Mouse (Mus musculus): ENCODE data around the gene Tbc1d15. TPM values are rescaled to one million over a fixed set of nuclear protein-coding genes. Genes with fewer than 3 reads are reported as not detected.

The Tbc1d15 gene
- total RNA-seq, 2 experiments from 2014 or later: 51.4 to 51.9 TPM

DNA sequence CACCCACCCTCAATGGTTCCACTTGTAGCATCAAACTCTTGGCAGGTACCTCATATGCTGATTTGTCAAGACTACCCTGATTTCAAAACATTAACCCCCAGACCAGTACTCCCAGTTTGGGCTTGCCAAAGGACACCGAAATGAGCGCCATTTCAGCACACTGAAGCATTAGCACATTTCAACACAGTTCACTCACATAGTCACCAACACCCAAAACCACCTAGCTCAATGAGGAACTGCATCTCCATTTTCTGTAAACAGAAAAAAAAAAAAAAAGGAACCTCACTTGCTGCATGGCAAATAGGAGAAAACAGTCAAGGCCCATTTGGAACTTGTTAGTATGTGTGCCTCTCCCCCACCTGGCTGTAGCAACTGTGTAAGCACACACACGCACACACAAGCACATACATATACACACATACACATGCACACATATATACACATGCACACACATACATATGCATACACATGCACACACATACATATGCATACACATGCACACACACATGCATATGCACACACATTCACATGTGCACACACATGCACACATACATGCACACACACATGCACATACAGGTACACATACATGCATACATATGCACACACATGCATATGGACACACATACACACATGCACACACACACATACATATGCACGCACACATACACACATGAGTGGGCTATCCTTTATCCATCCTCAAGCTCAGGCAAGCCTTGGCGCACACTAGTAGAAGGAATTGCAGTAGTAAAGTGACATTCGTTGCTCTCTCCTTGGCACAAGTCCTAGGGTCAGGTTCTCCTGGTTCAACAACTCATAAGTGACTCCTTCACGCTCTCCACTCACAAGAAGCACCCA is 80.5 kb downstream of the Tbc1d15 start:
- DNase-seq: no peak
- intact Hi-C loops (cut with DNase I): no loop called here

DNA sequence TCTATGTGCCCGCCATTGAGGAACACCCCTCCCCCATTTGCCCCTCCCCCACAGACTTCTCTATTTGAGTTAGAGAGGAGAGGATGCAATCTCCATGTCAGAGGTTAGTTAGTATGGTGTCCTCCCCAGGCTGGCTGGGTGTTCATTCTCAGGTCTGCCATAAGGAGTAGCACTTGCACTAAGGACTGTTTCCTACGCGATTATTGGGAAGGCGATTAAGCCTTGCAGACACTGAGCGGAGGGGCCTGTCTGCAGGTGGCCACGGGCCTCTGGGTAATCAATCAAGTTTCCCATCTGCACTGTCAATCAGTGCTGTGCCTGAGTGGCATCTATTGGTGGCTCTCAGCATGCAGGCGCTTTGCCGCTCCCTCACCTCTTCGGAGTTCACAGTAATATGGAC is 81.9 kb downstream of the Tbc1d15 start:
- intact Hi-C loops (cut with DNase I): no loop called here

DNA sequence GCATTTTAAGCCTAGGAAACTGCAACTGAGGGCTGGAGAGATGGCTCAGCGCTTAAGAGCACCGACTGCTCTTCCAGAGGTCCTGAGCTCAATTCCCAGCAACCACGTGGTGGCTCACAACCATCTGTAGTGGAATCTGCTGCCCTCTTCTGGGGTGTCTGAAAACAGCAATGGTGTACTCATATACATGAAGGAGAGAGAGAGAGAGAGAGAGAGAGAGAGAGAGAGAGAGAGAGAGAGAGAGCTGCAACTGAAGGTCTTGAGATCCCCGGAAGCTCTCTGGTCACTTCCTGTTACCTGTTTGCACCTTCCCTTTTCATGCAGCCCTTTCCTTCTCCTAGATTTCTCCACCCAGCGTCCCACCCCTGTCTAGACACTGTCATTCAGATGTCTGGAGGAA is 91.0 kb downstream of the Tbc1d15 start:
- no peak for DNase-seq

More for the DNA sequence above, 81.9 kb downstream of the Tbc1d15 start:
- no peak for DNase-seq

More for the DNA sequence above, 91.0 kb downstream of the Tbc1d15 start:
- intact Hi-C loops (cut with DNase I): no loop called here

Other genes with a start within 250 kb of the Tbc1d15 start
- not detected for gene Tph2, start 66.4 kb downstream of the Tbc1d15 start, total RNA-seq (2021)
- 10 to 100 TPM; 67.8 to 68.6 TPM for gene Rab21, start 64.1 kb upstream of the Tbc1d15 start, total RNA-seq (2021)
- gene Tmem19, start 111.0 kb upstream of the Tbc1d15 start, total RNA-seq (2021): 10 to 100 TPM; 16.0 to 20.7 TPM
- gene Thap2, start 133.0 kb upstream of the Tbc1d15 start, total RNA-seq (2021): 1 to 10 TPM; 6.5 to 8.2 TPM
- gene Zfc3h1, start 133.5 kb upstream of the Tbc1d15 start, total RNA-seq (2021): 10 to 100 TPM; 23.4 to 24.5 TPM